Mouse (Mus musculus) gastrocnemius, postnatal 10 days (tissue): Measurements from ENCODE around the gene Renbp. TPM values are rescaled to one million over a fixed set of nuclear protein-coding genes. Genes with fewer than 3 reads are reported as not detected.

Source experiments
- DNase-seq: peaks from one replicate; pipeline ENCODE4 v3.0.0; 2021; ENCODE audit warnings: mixed read lengths
- total RNA-seq, 2 experiments: library from RNA; stranded (reverse); gene quantifications; 2 replicates each; pipeline ENCODE4 v1.2.3; 2021

The Renbp gene
- total RNA-seq, 2 experiments from 2014 or later: 4.6 to 5.3 TPM

- DNase-seq: no peak
Observed at GRCm38 (mm10) chrX:73921285-73921822, 9.3 kb downstream of the Renbp start.

DNA sequence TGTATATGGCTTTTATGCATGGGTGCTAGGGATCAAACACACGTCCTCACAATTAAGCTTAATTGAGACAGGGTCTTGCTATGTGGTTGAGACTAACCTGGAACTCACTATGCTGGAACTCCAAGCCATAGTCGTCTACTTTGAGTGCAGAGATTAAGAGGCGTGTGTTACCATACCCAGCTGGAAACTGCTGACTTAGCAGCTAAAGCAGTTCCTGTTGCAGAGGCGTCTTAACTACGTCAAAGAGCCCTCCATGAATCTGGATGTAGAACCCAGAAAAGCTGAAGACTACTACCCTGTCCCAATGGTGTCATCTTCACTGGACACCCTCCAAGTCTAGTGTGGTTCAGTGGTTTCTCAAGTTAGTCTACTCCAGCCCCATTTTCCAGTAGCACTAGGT, 12.0 kb downstream of the Renbp start:
- DNase-seq: no peak

DNA sequence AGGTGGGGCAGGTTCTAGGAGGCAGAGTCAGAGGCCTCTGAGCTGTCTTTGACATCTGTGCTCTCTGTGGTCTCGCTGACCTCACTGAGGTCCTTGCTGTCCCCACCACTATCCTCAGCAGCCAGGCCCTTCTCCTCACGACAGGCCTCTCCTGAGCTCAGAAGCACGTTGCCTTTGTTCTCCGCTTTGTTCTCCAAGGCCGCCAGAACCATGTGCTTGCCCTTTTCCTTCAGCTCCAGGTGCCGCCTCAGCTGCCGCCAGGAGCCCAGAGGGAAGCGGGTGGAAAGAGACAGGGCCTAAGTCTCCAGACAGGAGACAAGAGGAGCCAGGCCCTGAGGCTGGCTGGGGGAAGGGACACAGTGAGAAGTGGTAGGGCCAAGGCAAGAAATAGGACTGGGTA, 13.7 kb downstream of the Renbp start:
- no peak for DNase-seq

GRCm38 (mm10) chrX:73914827-73915703, 15.6 kb downstream of the Renbp start:
- DNase-seq: peak; percentile 79

DNA sequence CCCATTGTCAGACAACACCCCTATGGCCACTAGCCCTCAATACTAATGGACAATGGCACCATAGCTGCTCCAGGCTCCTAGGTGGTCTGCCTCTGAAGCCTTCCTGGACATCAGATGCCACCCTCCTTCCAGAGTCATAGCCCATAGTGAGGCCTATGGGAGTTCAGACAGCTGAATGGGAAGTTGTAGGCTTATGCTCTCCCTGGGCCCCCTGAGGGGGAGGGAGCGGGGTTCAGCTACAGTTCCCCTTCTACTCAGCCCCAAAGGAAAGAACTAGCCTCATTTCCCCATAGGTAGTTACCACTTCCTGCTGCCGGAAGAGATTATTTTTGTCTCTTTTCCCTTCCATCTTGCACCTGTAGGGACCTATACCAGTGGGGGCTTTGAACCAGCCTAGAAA, 19.1 kb downstream of the Renbp start:
- no peak for DNase-seq

- DNase-seq: peak; percentile 7
Observed at GRCm38 (mm10) chrX:73911156-73911555, 19.5 kb downstream of the Renbp start.

- no peak for DNase-seq
Observed at GRCm38 (mm10) chrX:73910451-73910850, 20.2 kb downstream of the Renbp start.

DNA sequence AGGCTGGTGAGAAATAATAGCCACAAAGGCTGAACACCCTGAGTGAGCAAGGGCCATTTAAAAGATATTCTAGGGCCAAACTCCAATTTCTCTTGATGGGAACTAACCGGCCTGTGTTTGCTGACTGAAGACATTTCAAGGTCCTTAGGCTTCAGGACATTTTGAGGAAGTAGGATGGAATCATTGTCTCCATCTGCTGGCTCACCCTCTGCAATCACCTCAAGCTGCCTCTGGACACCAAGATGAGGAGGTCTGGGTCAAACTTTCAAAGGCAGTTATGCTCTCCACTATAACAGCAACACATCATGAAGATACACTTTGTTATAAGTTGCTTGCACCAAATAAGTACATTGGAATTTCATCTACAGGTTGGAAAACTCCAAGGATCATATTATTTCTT, 20.6 kb downstream of the Renbp start:
- DNase-seq: no peak

DNA sequence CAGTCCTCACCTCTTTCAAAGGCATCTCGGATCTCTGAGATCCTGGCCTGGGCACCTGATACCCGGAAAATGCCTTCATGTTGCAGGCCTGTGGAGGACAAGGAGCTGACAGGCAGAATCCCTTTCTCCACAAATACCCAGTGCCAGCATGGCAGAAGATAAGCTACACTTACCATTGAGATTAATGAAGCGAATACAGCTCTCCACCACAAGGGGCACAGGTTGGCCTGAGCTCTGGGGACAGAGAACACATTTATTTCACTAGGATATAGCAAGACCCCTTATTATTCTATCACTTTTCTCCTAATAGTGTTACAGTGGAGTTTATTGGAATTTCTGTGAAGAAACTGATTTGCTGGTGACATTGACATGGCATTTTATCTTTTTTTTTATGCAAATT, 32.7 kb downstream of the Renbp start:
- DNase-seq: no peak

GRCm38 (mm10) chrX:73895719-73896118, 34.9 kb downstream of the Renbp start, which contains the start of gene L1cam:
L1cam (minus strand) TSS chrX:73896105.
- peak; percentile 47 for DNase-seq

DNA sequence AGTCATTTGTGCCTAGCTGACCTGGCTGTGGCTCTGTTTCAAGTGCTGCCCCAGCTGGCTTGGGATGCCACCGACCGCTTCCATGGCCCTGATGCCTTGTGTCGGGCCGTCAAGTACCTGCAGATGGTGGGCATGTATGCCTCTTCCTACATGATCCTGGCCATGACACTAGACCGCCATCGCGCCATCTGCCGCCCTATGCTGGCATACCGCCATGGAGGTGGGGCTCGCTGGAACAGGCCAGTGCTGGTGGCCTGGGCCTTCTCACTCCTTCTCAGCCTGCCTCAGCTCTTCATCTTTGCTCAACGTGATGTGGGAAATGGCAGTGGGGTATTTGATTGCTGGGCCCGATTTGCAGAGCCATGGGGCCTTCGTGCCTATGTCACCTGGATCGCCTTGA, 37.8 kb downstream of the Renbp start:
- no peak for DNase-seq

DNA sequence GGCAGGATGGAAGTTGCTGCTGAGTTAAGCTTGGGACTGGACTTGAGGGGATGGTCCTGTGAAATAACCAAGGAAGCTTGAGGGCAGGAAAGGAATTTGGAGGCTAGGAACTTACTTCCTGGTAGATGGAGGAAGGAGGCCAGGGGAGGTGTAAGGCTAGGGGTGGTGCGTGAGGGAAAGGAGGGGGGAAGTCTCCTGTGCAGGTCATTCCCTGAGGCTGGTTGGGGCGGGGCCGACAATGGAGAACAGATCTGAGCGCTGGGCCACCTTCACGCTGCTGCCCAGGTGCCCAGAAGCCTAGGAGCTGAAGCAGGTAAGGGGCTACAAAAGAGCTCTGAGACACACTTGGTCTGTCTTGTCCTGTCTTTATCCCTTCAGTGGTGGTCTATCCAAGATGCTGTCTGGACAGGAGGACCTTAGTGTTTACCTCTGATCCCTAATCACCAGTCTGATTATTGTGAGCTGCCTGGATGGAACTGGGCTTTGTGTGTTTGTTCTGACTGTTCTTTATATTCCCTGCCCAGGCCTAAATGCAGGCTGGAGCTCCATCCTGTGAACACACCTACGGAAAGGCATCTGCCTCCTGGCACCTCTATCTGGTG, 39.0 kb downstream of the Renbp start, which contains the start of gene Avpr2:
Gene Avpr2 (plus strand): TSS at position 552 of the 602 bp plus-strand sequence.
- no peak for DNase-seq

DNA sequence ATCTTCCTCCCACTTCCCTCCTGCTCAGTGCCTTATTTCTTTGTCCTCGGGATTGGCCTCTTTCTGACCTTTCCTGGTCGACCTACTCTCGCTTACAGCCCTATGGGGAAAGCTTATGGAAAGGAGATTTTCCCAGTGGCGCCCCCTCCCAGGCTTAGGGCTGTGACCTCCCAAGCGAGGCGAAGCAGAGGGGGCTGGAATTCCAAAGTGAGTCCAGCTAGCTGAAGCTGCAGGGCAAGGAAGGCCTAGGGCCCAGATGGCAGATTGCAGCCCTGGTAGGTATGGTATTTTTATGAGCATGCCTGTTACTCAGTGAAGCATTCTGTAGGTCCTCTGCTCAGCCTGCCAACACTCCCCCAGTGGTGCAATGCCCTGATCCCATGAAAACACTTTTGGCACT, 49.2 kb downstream of the Renbp start:
- DNase-seq: no peak

- DNase-seq: no peak
Observed at GRCm38 (mm10) chrX:73881036-73881427, 49.6 kb downstream of the Renbp start.

DNA sequence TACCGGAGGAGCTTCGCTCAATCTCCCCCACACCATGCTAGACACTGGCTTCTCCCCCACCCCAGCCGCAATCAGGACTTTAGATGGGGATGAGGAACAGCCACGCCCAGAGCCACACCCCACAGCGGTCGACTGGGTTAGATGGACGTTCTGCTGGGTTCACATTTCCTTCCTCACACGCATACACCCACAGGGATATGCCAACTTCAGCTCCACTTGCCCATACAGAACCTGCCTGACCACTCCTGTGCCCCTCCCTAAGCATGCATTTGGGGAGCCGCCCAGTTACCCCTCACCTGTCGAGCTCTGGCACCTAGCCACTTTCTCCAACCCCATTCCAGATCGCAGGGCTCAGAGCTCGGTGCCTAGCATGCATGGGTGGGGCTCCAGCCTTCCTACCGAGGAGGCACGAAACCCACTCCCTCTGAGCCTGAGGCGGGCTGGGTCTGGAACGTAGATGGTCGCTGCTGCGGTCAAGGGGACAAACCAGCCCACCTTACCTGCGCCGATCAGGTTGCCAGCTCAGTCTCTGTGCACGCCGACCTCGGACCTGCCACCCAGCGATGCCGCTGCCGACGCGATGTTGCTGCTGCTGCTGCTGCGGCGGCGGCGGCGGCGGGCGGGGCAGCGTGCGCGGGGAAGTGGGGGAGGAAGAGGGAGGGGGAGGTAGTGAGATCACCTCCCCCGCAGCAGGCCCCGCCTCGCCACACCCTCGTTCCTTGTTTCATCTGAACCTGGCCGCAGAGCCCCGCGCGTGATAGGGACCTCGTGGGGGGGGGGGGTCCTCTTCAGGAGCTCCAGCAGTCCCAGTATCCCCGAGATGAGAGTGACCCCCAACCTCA, 50.2 kb downstream of the Renbp start:
- DNase-seq: no peak

DNA sequence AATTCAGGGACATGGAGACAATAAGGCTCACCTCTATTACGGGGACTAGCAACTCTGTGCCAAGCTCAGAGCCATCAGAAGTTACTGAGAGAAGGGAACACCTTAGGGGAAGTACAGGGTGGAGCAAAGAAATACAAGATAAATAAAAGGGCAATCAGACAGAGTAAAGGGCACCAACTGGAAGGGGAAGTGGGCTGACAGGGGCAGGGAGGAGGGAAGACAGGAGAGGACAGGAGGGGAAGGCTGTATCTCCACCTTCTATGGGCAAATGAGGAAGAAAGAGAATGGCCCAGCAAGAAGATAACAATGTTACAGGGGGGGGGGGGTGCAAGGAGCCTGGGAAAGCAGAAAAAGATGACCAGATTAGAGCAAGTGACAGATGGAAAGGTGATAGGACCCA, 53.6 kb downstream of the Renbp start:
- no peak for DNase-seq

DNA sequence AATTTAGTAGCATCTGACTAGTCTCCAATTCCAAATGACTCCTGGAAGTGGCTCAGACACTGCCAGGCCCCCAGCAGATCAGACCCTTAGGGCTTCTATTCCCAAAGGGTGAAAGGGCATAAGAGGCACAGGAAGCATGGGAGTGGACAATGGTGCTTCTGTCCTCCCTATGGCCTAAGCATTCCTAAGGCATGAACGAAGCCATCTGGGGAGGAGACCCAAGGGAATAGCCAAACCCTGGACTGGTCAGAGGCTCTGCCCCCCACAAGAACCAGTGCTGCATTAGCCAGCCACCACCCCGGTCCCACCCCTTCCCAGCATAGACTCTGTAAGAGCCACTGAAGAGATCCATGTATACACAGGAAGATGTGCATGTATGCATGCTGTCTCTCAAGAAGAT, 54.8 kb downstream of the Renbp start:
- no peak for DNase-seq

Other genes with a start within 250 kb of the Renbp start
- gene Bcap31, start 214.7 kb downstream of the Renbp start, total RNA-seq: 10 to 100 TPM; 75.2 to 80.4 TPM
- 10 to 100 TPM; 21.8 to 24.7 TPM for gene Abcd1, start 214.3 kb downstream of the Renbp start, total RNA-seq
- gene Plxnb3, start 173.8 kb downstream of the Renbp start, total RNA-seq: 1 to 10 TPM; 1.7 to 2.2 TPM
- 100 to 1,000 TPM in 1 of 2 experiments, 10 to 100 TPM in 1; 88.6 to 116 TPM for gene Srpk3, start 156.4 kb downstream of the Renbp start, total RNA-seq
- 100 to 1,000 TPM; 272 to 320 TPM for gene Idh3g, start 144.0 kb downstream of the Renbp start, total RNA-seq
- gene Ssr4, start 143.8 kb downstream of the Renbp start, total RNA-seq: 100 to 1,000 TPM; 106 to 110 TPM
- gene Pdzd4, start 105.9 kb downstream of the Renbp start, total RNA-seq: 1 to 10 TPM; 2.6 to 3.7 TPM
- gene Avpr2, start 38.7 kb downstream of the Renbp start, total RNA-seq: not detected
- 1 to 10 TPM; 1.9 to 2.9 TPM for gene L1cam, start 34.7 kb downstream of the Renbp start, total RNA-seq
- 1 to 10 TPM in 1 of 2 experiments, under 1 TPM in 1; 0.85 to 2.0 TPM for gene Arhgap4, start 9.0 kb downstream of the Renbp start, total RNA-seq
- 10 to 100 TPM; 68.7 to 73.5 TPM for gene Naa10, start 8.9 kb downstream of the Renbp start, total RNA-seq
- 10 to 100 TPM; 52.5 to 55.6 TPM for gene Hcfc1, start 35.5 kb upstream of the Renbp start, total RNA-seq
- gene Irak1, start 93.1 kb upstream of the Renbp start, total RNA-seq: 10 to 100 TPM; 44.3 to 52.2 TPM
- not detected for gene Opn1mw, start 196.6 kb upstream of the Renbp start, total RNA-seq
- 10 to 100 TPM; 32.5 to 38.9 TPM for gene Mecp2, start 204.5 kb upstream of the Renbp start, total RNA-seq
- gene Tex28, start 237.0 kb upstream of the Renbp start, total RNA-seq: not detected
- gene Tktl1, start 246.4 kb upstream of the Renbp start, total RNA-seq: not detected